Mouse (Mus musculus): ENCODE measurements at regions not wholly inside any gene's neighbourhood (a gene's known extent, or its start where the extent isn't known, plus 50 kb on each side); places are given as distances from the start of the nearest gene placed in this dataset.

GRCm38 (mm10) chr8:89498088-89498695 is 454.2 kb upstream of the Sall1 start:
- TF ChIP-seq CTCF (IDR thresholded peaks at IDR 0.05; ENCODE audit: control insufficient read depth, insufficient read depth, low read length) (no peak), POLR2A (IDR thresholded peaks at IDR 0.05; ENCODE audit: borderline replicate concordance, control insufficient read depth, low read depth, low read length) (no peak)

Data from bone marrow, adult 2 months (tissue).